Mouse (Mus musculus) Patski (cell line): ENCODE measurements around the gene Tmem237. TPM values are rescaled to one million over a fixed set of nuclear protein-coding genes. Genes with fewer than 3 reads are reported as not detected.

ENCODE experiments used
- ATAC-seq: fragments of 100-300 bp; one replicate; pipeline ENCODE4 v1.8.0; 2021
- CTCF ChIA-PET: fragments of 350-600 bp; sonication (Branson Sonifier 250); formaldehyde crosslinking; loops from one replicate; lab custom pipeline; 2022; ENCODE audit warnings: inconsistent platforms; lab: Charles Lee
- POLR2A ChIA-PET: fragments of 350-600 bp; sonication (Branson Sonifier 250); formaldehyde crosslinking; loops from one replicate; lab custom pipeline; 2022; ENCODE audit warnings: antibody characterized with exemption, inconsistent platforms; lab: Charles Lee
- DNase-seq: peaks from one replicate; pipeline ENCODE4 v3.0.0-alpha.2; 2011; ENCODE audit warnings: low read depth, low spot score
- H3K27me3 ChIP-seq: fragments of 371-371 bp; one replicate; pipeline ENCODE4 v1.5.1; 2021
- CTCF ChIP-seq: fragments of 100-300 bp; IDR thresholded peaks from one replicate; pipeline ENCODE4 v1.5.1; 2021
- in situ Hi-C: fragments of 300-500 bp; cut with MboI; formaldehyde crosslinking; loops from 3 replicates; pipeline ENCODE4 v1.11.1; 2018; ENCODE audit warnings: low pct_unique_long_range_greater_than_20kb, mixed read lengths
- polyA plus RNA-seq: library from polyadenylated mRNA; unstranded; gene quantifications from one replicate; pipeline ENCODE4 v1.2.3, GENCODE M21; 2021

Gene Tmem237
- polyA plus RNA-seq, 1 experiment from 2014 or later, result 35.2 TPM

GRCm38 (mm10) chr1:59110524-59110923 is 9.7 kb downstream of the Tmem237 start:
- CTCF ChIA-PET, result no interaction called here
- no peak for ATAC-seq
- in situ Hi-C loops, result no loop called here
- H3K27me3 ChIP-seq, result no peaks in the 10 kb centered on the region
- POLR2A ChIA-PET, result no interaction called here
- DNase-seq, result no peak
- TF ChIP-seq CTCF, result no peak

GRCm38 (mm10) chr1:59102071-59102470 is 18.1 kb downstream of the Tmem237 start:
- TF ChIP-seq CTCF, result no peak
- H3K27me3 ChIP-seq, result no peaks in the 10 kb centered on the region
- ATAC-seq, result no peak
- CTCF ChIA-PET, result interaction anchor here (0.6 kb wide), 1 partner anchor 321 kb away, joined by 3 read pairs; no protein-coding TSS in a partner anchor
- POLR2A ChIA-PET, result no interaction called here
- DNase-seq, result no peak
- in situ Hi-C loops, result no loop called here

GRCm38 (mm10) chr1:59101020-59101419 is 19.2 kb downstream of the Tmem237 start:
- in situ Hi-C loops, result no loop called here

GRCm38 (mm10) chr1:59094705-59095104 is 25.5 kb downstream of the Tmem237 start, which contains the start of gene C2cd6:
C2cd6 (minus strand) TSS chr1:59094900.
- TF ChIP-seq CTCF, result no peak
- ATAC-seq (no peak), DNase-seq (no peak)
- H3K27me3 ChIP-seq, result no peaks in the 10 kb centered on the region
- ChIA-PET POLR2A (no interaction called here), CTCF (no interaction called here)
- in situ Hi-C loops, result no loop called here

More at GRCm38 (mm10) chr1:59101020-59101419, 19.2 kb downstream of the Tmem237 start:
- CTCF ChIA-PET, result interaction anchor here (1.1 to 1.4 kb wide), 2 partner anchors 10 to 13 kb away, joined by 3 read pairs; no protein-coding TSS in a partner anchor
- TF ChIP-seq CTCF, result no peak
- no peaks in the 10 kb centered on the region for H3K27me3 ChIP-seq
- DNase-seq (no peak), ATAC-seq (no peak)
- POLR2A ChIA-PET, result no interaction called here

- DNase-seq, result no peak
Observed at GRCm38 (mm10) chr1:59070867-59071266, 49.3 kb downstream of the Tmem237 start.

GRCm38 (mm10) chr1:59067976-59068375 is 52.2 kb downstream of the Tmem237 start:
- in situ Hi-C loops, result loop anchor here (5.0 to 10.0 kb wide), 2 partner anchors 74 to 557 kb away; no protein-coding TSS in a partner anchor
- H3K27me3 ChIP-seq, result peaks cover 41% of the 10 kb centered on the region
- ChIA-PET POLR2A (no interaction called here), CTCF (interaction anchor here (1.2 kb wide), 1 partner anchor 15 kb away, joined by 3 read pairs; no protein-coding TSS in a partner anchor)
- TF ChIP-seq CTCF, result peak; percentile 86
- DNase-seq, result peak; percentile 1
- ATAC-seq, result no peak

More at GRCm38 (mm10) chr1:59070867-59071266, 49.3 kb downstream of the Tmem237 start:
- CTCF ChIA-PET, result interaction anchor here (1.3 to 1.8 kb wide), 2 partner anchors 72 to 94 kb away, joined by 3 to 4 read pairs; no protein-coding TSS in a partner anchor
- POLR2A ChIA-PET, result no interaction called here
- peaks cover 50% of the 10 kb centered on the region for H3K27me3 ChIP-seq
- in situ Hi-C loops, result loop anchor here (5.0 kb wide), 1 partner anchor 166 kb away; the partner anchor contains the start of gene Als2
- TF ChIP-seq CTCF, result peak; percentile 79
- peak; percentile 44 for ATAC-seq

GRCm38 (mm10) chr1:59063697-59064096 is 56.5 kb downstream of the Tmem237 start:
- peaks cover 45% of the 10 kb centered on the region for H3K27me3 ChIP-seq
- CTCF ChIA-PET, result interaction anchor here (1.2 kb wide), 1 partner anchor 67 kb away, joined by 3 read pairs; no protein-coding TSS in a partner anchor
- DNase-seq (no peak), ATAC-seq (no peak)
- POLR2A ChIA-PET, result no interaction called here
- no peak for TF ChIP-seq CTCF
- in situ Hi-C loops, result loop anchor here (10.0 kb wide), 1 partner anchor 561 kb away; no protein-coding TSS in a partner anchor

- POLR2A ChIA-PET, result no interaction called here
- CTCF ChIA-PET, result no interaction called here
Observed at GRCm38 (mm10) chr1:59056955-59057354, 63.3 kb downstream of the Tmem237 start.

GRCm38 (mm10) chr1:59051306-59051705 is 68.9 kb downstream of the Tmem237 start:
- ATAC-seq, result no peak
- ChIA-PET POLR2A (no interaction called here), CTCF (no interaction called here)
- H3K27me3 ChIP-seq, result peaks cover 50% of the 10 kb centered on the region
- no peak for DNase-seq
- in situ Hi-C loops, result loop anchor here (5.0 kb wide), 1 partner anchor 34 kb away; no protein-coding TSS in a partner anchor
- TF ChIP-seq CTCF, result no peak

More at GRCm38 (mm10) chr1:59056955-59057354, 63.3 kb downstream of the Tmem237 start:
- ATAC-seq (no peak), DNase-seq (no peak)
- in situ Hi-C loops, result no loop called here
- TF ChIP-seq CTCF, result no peak
- peaks cover 63% of the 10 kb centered on the region for H3K27me3 ChIP-seq

Other genes starting within 250 kb of the Tmem237 start
- 77.4 TPM for gene Trak2, start 147.0 kb downstream of the Tmem237 start, polyA plus RNA-seq
- gene Stradb, start 146.9 kb downstream of the Tmem237 start, polyA plus RNA-seq, result 63.9 TPM
- not detected for gene C2cd6, start 25.5 kb downstream of the Tmem237 start, polyA plus RNA-seq
- gene Mpp4, start 43.0 kb upstream of the Tmem237 start, polyA plus RNA-seq, result 0.67 TPM
- 19.0 TPM for gene Als2, start 116.8 kb upstream of the Tmem237 start, polyA plus RNA-seq
- 7.3 TPM for gene Cdk15, start 136.5 kb upstream of the Tmem237 start, polyA plus RNA-seq